Mouse (Mus musculus) lung, postnatal 14 days (tissue): ENCODE measurements around the gene Ggt5.

Experiments used
- DNase-seq: peaks from one replicate; pipeline ENCODE4 v3.0.0; 2021

Gene Ggt5

DNA sequence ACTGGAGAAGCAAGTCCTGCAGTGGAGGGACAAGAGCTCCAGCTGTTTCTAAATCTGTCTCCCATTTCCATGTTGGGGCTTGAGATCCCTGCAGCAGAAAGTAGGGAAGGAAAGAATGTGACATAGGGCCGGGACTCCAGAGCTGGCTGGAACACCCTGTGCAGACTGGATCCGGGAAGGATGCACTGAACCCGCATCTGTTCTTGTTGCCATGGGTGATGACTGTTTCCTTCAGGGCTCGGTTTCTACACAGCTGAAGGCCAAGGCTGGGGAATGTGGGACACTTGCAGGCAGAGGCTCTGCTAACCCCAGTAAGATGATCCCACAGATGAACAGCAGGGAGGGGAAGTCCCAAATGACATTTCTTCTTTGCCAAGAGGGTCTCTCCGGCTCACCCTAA lies 43.5 kb downstream of the Ggt5 start:
- no peak for DNase-seq

DNA sequence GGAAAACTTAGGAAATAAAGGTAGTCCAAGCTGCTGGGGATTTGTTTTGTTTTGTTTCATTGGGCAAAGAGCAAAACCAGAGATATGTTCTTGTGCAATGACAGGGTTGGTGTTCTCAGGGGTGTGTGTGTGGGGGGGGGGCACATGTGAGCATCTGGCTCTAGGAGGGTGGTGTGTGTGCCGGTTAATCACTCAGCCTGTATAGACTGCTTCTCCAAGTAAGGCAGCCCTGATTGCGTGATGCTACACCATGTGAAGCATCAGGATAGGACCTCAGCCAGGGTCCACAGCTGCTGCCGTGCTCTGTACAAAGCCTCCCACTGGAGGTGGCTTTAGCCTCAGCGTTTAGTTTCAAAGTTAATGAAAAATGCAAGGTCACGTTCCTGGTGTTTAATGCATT lies 43.9 kb downstream of the Ggt5 start:
- no peak for DNase-seq

DNA sequence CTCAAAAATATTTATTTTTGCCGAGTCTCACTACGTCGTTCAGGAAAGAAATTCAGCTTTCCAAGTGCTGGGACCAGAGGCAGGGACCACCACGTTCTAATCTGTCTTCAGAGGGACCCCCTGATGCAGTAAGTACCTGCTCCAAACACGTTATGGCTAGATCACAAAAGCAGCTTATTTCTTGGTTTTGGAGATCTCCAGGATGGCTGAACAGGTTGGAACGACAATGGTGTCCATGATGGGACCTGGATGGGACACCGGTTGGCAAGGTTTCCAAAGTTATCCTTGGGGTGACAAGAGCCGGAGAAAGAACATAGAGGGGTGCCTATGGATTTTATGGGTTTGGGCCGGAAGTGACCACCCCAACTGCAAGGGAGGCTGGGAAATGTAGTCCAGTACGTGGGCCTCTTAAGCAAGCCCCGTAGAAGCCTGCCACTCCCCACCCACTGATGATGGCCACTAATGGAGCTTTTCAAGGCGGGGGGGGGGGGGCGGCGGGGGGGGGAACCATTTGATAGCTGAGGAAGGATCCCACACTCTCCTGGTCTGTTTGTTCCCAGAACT lies 44.5 kb downstream of the Ggt5 start:
- no peak for DNase-seq

DNA sequence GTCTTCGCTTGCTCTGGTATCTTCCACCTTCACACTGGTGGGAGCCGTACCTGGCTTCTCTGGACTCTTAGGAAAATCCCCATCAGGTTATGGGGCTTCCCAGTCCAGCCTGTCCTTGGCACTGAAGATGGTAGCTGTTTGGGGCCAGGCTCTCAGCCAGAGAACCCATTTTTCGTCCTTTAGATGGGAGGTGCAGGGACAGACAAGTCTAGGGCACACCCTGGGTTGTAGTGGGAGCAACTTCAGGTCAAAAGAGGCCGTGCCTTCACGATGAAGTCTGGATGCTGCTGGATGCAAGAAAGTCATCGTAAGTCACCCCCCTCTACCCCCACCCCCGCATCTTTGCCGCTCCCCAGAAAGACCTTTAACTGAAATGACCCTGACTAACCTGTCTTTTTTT lies 45.5 kb downstream of the Ggt5 start:
- DNase-seq: no peak

DNA sequence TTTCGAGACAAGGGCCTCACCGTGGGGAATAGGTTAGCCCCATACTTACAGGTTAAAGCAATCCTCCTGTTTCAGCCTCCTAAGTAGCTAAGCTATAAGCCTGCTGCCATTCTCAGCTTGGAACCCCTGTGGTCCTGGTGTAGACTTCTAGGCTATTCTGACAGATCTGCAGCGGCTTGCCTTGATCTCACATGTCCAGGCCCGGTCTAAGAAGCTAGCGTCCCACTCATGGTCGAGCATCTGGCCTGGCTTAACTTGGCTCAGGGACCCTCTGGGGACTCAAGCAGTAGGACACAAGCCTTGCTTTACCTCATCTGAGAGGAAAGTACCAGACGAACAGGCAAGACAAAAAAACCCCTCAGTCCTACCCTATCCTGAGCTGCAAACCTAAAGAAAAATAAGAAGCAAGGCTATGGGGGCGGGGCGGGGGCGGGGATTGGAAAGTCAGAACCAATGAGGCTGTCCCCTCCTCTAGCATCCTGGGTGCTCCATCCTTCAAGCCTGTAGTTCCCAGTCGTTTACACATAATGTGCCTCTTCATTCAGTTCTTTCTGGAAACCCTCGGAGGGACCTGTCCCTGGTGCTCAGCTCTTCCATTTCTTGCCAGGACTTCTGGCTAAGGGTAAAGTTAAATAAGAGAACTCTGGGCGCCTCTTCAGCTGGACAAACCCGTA lies 46.0 kb downstream of the Ggt5 start:
- no peak for DNase-seq

DNA sequence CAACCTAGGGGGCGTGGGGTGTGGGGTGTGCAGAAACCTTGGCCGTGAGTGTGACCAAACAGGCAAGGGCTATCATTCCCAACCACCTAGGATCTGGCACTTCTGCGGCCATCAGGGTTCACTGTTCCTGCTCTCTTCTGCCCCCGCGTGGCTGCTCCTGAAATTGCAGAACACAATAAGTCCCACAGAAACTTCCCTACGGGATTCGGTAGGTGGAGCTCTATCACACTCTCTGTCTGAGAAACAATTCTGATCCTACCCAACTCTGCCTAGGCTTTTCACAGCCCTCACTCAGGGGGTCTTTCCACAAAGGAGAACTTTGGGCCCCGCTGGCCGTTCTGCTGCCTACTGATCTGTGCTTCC lies 46.5 kb downstream of the Ggt5 start:
- peak; percentile 93 for DNase-seq

DNA sequence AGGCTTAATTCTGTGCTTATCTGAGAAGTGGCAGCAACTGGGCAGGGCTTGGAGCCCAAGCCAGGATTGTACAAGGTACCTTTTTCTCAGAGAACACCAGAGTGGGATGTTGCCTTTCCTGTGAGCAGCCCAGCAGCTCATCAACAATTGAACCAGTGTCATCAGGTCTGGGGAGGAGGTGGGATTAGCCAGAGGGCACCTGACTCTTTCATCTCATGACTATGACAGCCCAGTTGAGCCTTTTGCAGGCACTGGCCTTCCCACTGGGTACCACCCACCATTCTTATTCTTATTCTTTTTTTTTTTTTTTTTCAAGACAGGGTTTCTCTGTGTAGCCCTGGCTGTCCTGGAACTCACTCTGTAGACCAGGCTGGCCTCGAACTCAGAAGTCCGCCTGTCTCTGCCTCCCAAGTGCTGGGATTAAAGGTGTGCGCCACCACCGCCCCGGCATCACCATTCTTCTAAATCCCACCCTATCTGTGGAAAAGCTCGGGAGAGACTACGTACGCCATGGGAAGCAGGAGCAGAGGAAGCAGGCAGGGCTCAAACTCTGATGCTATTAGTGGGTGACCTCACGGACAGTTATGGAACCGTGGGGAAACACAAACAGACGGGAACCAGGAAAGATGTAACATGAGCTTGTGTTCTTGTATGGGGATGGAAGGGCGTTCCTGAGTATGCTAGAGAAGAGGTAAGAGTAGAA lies 47.1 kb downstream of the Ggt5 start:
- DNase-seq: no peak

DNA sequence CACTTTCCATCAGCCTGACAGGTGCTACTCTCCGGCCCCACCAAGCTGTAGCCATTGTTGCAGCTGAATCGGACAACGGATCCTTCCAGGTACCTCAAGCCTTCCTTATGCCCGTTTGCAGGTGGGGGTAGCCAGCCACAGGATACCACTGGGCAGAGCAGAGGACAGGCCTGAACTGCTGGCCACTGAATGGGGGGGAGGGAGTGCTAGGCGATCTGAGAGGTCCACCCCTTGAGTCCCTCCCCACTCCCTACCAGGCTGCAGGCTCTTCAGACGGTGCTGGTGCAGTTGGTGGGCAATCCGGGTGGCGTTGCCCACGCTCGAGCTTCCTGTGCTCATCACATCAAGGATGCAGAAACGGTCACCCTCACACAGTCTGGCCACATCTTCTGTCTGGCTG lies 48.6 kb downstream of the Ggt5 start:
- no peak for DNase-seq

DNA sequence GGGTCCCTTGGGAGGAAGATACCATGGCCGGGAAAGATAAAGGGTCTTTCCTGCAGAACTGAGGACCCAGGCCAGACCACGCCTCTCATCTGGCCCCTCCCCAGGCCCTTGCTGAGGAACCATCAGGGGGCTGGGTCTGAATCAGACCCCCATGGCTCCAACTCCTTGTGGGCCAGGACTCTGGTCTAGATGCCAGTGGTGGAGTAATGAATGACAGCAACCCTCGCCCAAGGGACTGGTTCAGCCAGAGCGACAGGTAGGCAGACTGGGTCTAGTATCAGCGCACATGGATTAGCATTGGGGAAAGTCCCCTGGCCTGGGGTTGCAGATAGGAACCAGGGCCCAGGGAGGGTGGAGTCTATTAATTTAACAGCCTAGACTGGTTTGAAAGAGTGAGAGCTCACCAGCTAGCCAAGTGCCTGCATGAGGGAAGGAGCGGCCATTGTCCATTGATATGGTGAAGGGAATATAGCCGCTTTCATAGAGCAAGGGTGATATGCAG lies 52.6 kb downstream of the Ggt5 start:
- no peak for DNase-seq

DNA sequence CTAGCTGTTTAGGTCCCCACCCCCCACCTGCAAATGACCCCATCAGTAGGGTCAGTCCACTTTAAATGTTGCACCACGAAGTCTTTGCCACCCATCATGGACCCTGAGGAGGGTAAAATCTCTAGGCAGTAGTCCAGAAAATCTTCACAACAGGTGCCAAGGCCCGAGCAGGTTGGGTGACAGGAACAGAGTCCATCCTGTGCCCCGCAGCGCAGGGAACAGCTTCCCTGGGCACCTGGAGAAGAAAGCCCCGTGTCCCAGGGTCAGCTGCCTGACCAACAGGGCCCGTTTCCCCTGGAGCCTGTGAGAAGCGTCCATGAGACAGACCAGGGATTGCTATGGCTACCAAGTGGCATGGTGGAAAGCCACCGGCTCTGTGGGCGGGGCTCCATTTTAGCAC lies 53.3 kb downstream of the Ggt5 start:
- DNase-seq: no peak

DNA sequence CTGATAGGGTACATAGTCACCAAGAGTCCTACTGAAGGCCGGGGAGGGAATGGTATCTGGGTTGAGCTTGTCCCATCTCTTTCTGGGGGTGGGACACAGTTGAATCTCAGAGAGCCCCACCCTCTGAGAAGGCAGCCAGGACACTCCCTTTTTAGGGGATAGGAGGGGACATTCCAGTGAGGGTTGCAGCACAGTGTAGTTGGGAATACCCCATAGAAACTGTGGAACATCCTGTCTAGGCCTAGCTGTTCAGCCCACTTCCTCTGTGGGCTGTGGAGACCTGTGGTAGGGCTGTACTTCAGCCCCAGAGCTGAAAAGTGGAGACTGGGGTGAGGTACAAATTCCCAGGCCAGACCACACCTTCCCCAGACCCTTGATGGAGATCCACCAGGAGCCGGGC lies 53.8 kb downstream of the Ggt5 start:
- DNase-seq: no peak

DNA sequence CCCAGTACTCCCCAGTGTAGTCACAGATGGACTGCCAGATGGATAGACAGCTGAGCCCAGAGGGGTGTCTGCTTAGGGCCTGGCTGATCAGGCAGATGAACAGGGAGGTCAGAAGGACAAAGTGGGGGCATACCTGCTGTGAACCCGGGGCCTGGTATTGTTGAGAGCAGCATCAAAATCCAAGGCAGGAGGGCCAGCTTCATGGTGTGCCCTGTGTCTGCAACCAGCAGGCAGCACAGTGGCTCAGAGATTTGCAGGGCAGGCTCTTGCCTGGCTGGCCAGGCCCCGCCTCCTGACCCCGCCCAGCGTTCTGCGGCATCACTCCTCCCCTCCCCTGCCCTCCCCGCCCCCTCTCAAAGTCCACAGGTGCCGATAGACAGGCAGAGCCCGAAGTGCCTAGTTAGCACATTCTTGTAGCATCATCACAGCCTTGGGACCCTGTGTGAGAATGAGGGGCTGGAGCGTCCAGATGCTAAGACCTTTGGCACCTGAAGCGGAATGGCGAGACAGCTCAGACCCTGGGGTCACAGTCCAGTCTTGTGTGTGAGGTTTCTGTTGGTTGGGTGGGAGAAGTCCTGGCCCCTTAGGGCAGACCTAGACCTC lies 54.7 kb downstream of the Ggt5 start, which contains the start of gene Susd2:
Gene Susd2, minus strand, starts transcription at position 268 of the 603 bp plus-strand sequence.
- DNase-seq: peak; percentile 68

DNA sequence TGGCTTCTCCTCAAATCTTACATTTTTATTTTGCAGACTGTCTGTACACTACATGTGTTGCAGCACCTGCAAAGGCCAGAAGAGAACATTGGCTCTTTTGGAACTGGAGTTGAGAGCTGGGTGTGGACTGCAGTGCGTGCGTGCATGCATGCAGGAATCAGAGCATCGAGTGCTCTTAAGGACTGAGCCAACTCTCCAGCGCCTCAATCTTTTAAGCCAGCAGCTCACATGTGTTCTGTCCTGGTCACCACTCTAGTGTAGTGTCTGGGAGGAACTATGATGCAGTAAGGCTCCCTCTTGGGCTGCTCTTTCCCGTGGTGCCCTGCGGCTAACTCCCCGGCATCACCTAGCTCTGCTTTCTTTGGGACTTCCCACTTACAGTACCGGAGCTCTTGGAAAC lies 56.5 kb downstream of the Ggt5 start:
- DNase-seq: no peak

DNA sequence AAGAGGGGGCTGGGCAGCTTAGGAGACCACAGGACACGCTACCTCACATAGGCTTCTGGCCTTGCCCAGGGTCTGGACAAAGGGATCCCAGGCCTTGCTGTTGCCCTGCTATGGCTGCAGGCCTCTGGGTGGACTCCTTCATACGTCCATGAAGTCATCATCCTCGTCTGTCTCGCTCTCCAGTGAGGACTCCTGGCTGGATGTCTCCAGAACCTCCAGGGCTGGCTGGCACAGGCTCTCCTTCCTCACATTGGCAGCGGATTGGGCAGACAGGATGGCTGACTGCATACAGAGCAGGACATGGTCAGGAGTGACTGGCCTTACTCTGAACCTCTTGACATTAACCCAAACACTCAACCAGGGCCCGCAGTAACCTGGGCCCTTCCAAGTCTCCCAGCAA lies 57.3 kb downstream of the Ggt5 start:
- no peak for DNase-seq

DNA sequence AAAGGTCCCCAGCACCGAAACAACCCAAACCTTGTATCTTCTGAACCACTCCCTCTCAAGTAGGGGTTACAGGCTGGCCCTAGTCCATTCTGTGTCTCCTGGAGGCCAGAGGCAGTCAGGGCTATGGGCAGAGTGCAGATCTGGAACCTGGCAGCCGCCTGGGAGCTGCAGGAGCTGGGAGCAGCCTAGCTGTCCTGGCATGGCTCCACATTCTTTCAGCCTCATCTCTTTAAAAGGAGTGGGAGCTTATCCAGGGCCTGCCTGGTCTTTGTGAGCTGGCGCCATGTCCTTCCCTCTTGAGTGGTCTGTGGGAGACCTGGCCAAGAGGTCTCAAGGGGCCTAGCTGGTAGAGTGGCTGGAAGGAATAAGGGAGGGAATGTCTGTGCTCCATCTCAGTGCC lies 58.2 kb downstream of the Ggt5 start:
- peak; percentile 63 for DNase-seq

DNA sequence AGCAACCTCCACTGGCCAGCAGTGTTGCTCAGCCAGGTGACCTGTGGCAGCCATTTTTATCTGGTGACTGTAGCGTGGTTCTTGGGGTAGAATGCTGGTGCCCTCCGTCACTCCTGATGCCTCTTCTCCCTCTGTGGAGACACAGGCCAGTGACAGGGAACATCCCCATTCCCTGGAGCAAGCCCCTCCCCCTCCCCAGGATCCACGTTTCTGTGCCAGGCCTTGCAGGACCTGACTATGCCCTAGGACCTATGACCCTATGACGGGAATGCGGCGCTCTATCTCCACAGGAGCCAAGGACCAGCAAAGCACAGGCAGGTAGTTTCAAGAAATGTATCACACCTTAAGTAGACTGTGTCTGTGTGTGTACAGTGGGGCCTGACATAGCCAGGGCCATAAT lies 59.0 kb downstream of the Ggt5 start:
- DNase-seq: no peak

DNA sequence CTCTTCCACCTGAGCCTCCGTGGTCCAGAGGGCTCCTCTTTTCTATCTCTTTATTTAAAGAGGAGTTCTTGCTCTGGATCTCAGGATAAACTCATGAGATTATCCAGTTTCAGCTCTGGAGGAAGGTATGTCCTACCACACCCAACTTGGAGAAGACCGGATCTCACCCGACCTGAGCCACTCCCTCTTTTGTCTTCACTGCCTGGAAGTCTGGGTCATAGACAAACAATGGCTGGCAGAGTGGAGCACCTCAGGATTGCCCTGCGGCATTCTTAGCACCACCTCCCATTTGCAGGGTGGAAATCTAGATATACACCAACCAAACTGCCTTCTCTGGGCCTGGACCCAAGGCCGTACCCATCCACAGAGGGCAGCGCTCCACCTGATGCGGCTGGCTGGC lies 59.9 kb downstream of the Ggt5 start:
- no peak for DNase-seq

DNA sequence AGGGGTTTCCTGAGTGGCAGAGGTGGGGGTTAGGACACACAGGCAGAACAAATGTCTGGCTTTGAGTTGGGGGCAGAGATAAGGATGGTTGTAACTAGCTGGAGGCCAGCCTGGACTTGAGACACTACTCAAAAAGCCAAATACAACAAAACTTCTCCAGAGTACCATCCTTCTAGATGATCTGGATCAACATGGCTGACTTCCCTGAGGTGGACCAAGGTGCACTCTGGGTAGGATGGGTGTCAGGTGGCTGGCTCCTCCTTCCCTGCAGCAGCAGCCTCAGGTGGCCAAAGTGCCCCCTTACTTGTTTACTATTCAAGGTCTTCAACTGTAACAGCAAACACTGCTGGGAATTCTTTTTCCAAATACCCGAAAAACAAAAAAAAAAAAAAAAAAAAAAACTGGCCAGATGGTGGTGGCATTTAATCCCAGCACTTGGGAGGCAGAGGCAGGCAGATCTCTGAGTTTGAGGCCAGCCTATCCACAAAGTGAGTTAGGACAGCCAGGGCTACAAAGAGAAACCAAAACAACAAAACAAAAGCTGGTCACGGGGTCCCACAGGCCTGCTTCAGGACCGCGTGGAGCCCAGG lies 60.4 kb downstream of the Ggt5 start:
- no peak for DNase-seq

DNA sequence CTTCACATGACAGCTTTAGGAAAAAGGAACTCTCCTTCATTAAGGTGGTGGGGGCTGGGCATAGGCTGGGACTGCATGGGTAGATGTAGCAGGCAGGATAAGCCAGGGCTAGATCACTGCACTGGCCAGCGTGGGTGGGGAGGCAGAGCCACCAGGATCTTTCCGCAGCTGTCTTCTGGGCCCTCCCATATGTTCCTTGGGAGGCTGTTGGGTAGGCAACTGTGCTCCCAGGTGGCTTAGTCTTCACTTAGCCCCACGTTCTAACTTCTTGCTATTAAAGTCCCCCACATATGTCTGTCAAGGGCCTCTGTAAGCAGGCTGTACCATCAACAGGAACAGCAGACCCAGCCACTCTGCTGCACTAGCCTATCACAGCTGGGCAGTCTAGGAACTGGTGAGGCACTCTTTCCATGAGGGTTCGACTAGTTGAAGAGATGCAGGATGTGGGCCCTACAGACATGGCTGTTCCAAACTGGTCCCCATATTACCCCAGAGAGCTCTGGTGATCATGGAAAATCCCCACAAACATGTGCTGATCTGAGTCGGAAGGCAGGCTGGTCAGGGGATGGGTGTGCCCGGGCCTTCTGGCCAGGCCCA lies 61.3 kb downstream of the Ggt5 start:
- DNase-seq: no peak

DNA sequence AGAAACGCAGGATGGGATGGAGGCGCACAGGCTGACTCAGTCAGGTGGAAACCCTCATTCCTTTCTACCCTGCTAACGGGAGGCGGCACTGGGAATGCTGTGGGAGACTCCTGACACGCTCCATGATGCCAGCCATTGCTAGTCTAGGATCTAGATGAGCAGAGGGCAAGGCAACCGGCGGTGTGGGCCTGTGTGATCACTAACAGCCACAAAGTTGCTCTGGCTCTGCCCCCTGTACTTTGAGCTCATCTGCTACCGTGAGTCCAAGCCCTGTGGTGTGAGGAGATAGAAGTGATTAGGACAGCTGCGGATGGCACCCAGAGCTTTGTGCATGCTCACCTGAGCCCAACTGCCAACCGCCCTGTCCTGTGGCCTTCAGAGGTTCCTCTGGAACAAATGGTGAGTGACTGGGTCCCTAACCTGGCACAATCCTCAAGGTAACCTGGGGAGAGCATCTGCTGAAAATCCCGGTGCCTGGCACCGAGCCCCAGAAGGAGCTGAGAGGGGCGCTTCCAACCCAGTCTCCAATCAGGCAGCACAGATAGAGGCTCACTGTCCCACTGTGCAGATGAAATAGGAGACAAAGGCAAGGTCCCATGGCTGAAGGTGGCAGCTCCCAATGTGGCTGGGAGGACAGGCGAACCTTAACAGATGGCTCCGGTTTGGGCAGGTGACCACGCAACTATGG lies 62.4 kb downstream of the Ggt5 start:
- DNase-seq: no peak

DNA sequence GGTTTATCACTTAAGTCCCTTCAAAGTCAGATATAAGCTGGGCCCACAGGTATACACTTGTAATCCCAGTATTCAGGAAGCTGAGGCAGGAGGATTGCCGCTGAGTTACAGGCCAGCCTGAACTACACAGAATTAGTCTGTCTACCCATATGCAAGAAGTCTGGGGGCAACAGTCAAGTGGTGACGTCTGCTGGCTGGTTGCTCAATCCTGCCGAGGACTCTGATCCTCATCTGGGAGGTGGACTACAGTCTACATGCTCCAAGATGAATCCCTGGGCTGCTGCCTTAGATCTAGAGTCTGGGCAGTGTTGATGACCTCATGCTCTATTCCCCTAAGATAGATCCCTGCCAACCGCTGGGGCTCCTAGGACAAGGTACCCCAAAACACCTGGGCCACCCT lies 64.9 kb downstream of the Ggt5 start:
- no peak for DNase-seq

DNA sequence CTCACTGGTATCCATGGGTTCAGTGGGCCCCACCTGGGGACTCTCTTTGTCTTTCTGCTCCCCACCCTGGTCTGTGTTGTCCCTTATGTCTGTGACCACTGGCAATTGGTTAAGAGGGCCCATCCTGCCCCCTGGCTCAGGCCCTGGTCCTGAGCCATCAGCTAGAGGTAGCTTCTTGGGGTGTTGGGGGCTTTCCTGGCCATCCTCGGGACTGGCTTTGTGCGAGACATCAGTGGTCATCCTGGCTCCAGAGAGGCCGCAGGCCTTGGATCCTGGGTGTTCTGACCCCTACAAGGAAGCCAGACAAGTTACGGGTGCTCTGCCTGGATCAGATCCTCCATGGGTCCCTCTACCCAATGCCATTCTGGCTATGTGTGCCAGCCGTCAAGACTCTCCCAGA lies 68.0 kb downstream of the Ggt5 start:
- no peak for DNase-seq

DNA sequence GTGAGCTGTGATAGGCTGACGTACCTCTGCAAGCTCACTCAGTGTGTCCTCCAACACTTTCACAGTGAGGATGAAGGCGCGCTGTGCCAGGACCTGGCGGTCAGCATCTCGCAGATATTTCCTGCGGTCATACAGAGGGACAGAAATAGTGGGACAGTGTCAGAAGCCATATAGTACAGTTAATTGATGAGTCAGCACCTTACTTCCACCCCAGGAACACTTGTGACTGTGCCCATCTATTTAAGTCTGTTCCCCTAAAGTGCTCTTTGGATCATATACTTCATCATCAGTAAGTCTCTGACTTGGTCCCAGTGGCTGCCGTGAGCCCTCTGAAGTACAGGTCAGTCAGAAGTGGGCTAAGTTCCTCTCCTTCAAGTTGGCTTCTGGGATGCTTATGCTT lies 68.6 kb downstream of the Ggt5 start:
- DNase-seq: no peak
